Mouse (Mus musculus): ENCODE results near the gene Map3k3. TPM values are rescaled to one million over a fixed set of nuclear protein-coding genes. Genes with fewer than 3 reads are reported as not detected.
A peak's percentile ranks its signal among the peaks of the same experiment; 100 is the strongest.
"Not testable (repeated sequence)": the region's sequence is repeated elsewhere in the genome, so short reads cannot be mapped to it uniquely, and the experiment has no call there.

The Map3k3 gene
- polyA plus RNA-seq, 1 experiment from 2014 or later, result 17.6 TPM

GRCm38 (mm10) chr11:106065923-106066571 lies 18.4 kb upstream of the Map3k3 start, which contains the start of gene Taco1:
Gene Taco1 (plus strand): TSS chr11:106066061.
- Histone ChIP-seq H3K27me3 (ENCODE audit: control insufficient read depth, insufficient read depth, low read length) (no peaks in the 10 kb centered on the region), H3K4me3 (ENCODE audit: low read length) (peak within 1 kb of the TSS; percentile 90), H3K4me2 (ENCODE audit: low read depth, low read length) (peak within 1 kb of the TSS; percentile 84), H3K9ac (ENCODE audit: low read length) (peak within 1 kb of the TSS; percentile 95), H3K27ac (ENCODE audit: low read length) (peak within 1 kb of the TSS; percentile 90), H3K4me1 (ENCODE audit: control insufficient read depth, insufficient read depth, low read length) (peaks cover 8% of the 10 kb centered on the region), H3K36me3 (ENCODE audit: control insufficient read depth, insufficient read depth) (no peaks in the 10 kb centered on the region; the same call in 1 of the 2 replicates), H3K9me3 (replicated peaks; ENCODE audit: control insufficient read depth, low read length) (no peaks in the 10 kb centered on the region)
- ATAC-seq (replicated peaks; ENCODE audit: extremely low read depth, insufficient read depth, low FRiP score), result peak; percentile 96
- under 1% methylated on average over 49 of the region's 49 CpGs for WGBS

DNA sequence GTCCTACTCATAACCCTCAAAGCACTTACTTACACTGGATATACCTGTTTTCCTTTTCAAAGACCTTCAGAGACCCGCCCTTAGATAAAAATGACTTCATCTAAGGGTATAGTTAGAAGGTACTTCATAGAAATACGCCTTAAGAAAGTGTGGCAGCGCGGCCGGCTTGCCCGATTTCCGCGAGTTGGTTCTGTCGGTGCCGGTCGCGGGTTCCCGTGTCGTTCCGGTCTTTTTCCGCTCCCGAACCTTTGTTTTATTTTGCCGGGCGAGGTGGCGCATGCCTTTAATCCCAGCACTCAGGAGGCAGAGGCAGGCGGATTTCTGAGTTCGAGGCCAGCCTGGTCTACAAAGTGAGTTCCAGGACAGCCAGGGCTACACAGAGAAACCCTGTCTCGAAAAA lies 17.8 kb upstream of the Map3k3 start:
- ATAC-seq (replicated peaks; ENCODE audit: extremely low read depth, insufficient read depth, low FRiP score); H3K27me3 ChIP-seq (ENCODE audit: control insufficient read depth, insufficient read depth, low read length); H3K36me3 ChIP-seq (ENCODE audit: control insufficient read depth, insufficient read depth); H3K9me3 ChIP-seq (replicated peaks; ENCODE audit: control insufficient read depth, low read length); H3K4me1 ChIP-seq (ENCODE audit: control insufficient read depth, insufficient read depth, low read length): not testable (repeated sequence)
- Histone ChIP-seq H3K4me2 (ENCODE audit: low read depth, low read length) (peak overlapping the region; percentile 84), H3K4me3 (ENCODE audit: low read length) (peak overlapping the region; percentile 90), H3K27ac (ENCODE audit: low read length) (peak overlapping the region; percentile 90), H3K9ac (ENCODE audit: low read length) (peak overlapping the region; percentile 95)
- 11% methylated on average over 23 of the region's 23 CpGs for WGBS

- Histone ChIP-seq H3K4me3 (ENCODE audit: low read length) (no peak overlapping the region), H3K9ac (ENCODE audit: low read length) (no peak overlapping the region), H3K9me3 (replicated peaks; ENCODE audit: control insufficient read depth, low read length) (no peaks in the 10 kb centered on the region), H3K4me1 (ENCODE audit: control insufficient read depth, insufficient read depth, low read length) (no peaks in the 10 kb centered on the region), H3K27ac (ENCODE audit: low read length) (no peak overlapping the region), H3K27me3 (ENCODE audit: control insufficient read depth, insufficient read depth, low read length) (no peaks in the 10 kb centered on the region), H3K36me3 (ENCODE audit: control insufficient read depth, insufficient read depth) (peaks cover 21% of the 10 kb centered on the region), H3K4me2 (ENCODE audit: low read depth, low read length) (no peak overlapping the region)
- no peak for ATAC-seq (replicated peaks; ENCODE audit: extremely low read depth, insufficient read depth, low FRiP score)
- WGBS, result 85% methylated on average over 3 of the region's 3 CpGs
Measured at GRCm38 (mm10) chr11:106073774-106074173, 10.6 kb upstream of the Map3k3 start.

DNA sequence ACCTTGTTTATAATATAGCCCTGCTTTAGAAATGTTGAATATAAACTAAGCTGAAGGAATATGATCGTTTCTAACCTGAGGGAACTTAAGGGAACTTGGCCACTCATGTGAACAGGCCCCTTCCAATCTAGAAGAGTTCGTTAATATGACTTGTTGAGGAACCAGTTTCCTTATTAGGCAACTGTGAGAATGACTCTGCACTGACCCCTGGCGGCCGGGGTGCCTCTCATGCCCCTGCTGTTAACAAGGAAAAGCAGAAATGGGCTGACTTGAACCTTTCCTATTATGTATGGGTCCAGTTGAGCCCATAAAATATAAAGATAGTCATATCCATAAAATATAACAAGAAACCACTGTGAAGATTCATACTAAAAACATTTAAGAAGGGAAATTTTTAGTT lies 8.1 kb upstream of the Map3k3 start:
- H3K4me2 ChIP-seq (ENCODE audit: low read depth, low read length), result no peak overlapping the region

DNA sequence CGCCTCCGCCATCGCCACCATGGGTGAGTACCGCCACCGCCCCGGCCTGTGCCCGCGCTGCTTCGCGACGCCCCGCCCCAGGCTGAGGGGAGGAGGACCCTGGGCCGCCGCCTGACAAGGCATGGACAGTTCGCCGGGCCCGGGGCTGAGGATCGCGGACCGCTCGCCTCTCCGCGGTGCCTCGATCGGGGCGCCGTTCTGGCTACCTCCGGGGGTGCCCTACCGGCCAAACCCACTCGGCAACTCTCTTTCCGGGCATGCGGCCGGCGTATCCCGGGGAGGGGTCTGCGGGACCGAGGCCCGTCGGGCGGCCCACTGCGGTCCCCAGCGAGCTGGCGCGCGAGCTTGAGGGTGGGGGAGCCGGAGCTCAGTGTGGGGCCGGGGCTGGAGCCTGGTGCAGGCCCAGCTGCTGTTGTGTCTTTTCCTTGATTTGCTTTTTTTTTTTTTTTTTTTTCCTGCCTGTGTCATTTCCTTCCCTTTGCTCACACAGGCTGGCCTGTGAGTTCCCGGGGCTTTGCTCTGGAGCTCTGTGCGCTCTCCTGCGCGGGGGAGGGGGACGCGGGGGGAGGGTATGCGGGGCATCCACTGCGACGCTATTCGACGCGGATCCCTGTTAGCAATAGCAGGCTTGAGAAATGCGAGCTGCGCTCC lies 623 bp downstream of the Map3k3 start:
- no peaks in the 10 kb centered on the region for H3K27me3 ChIP-seq (ENCODE audit: control insufficient read depth, insufficient read depth, low read length)
- ATAC-seq (replicated peaks; ENCODE audit: extremely low read depth, insufficient read depth, low FRiP score), result peak; percentile 74
- H3K4me3 ChIP-seq (ENCODE audit: low read length), result peak overlapping the region; percentile 77
- H3K36me3 ChIP-seq (ENCODE audit: control insufficient read depth, insufficient read depth), result no peaks in the 10 kb centered on the region
- peaks cover 13% of the 10 kb centered on the region for H3K4me1 ChIP-seq (ENCODE audit: control insufficient read depth, insufficient read depth, low read length)
- WGBS, result 0% methylated on average over 53 of the region's 61 CpGs
- H3K27ac ChIP-seq (ENCODE audit: low read length), result peak overlapping the region; percentile 98
- no peaks in the 10 kb centered on the region for H3K9me3 ChIP-seq (replicated peaks; ENCODE audit: control insufficient read depth, low read length)
- H3K9ac ChIP-seq (ENCODE audit: low read length), result peak overlapping the region; percentile 89
- peak overlapping the region; percentile 71 for H3K4me2 ChIP-seq (ENCODE audit: low read depth, low read length)

More for the DNA sequence above, 8.1 kb upstream of the Map3k3 start:
- Histone ChIP-seq H3K9me3 (replicated peaks; ENCODE audit: control insufficient read depth, low read length) (no peaks in the 10 kb centered on the region), H3K27me3 (ENCODE audit: control insufficient read depth, insufficient read depth, low read length) (no peaks in the 10 kb centered on the region), H3K9ac (ENCODE audit: low read length) (no peak overlapping the region), H3K36me3 (ENCODE audit: control insufficient read depth, insufficient read depth) (peaks cover 21% of the 10 kb centered on the region), H3K4me1 (ENCODE audit: control insufficient read depth, insufficient read depth, low read length) (no peaks in the 10 kb centered on the region), H3K27ac (ENCODE audit: low read length) (no peak overlapping the region), H3K4me3 (ENCODE audit: low read length) (no peak overlapping the region)
- WGBS, result 2% methylated on average over 4 of the region's 4 CpGs
- no peak for ATAC-seq (replicated peaks; ENCODE audit: extremely low read depth, insufficient read depth, low FRiP score)

DNA sequence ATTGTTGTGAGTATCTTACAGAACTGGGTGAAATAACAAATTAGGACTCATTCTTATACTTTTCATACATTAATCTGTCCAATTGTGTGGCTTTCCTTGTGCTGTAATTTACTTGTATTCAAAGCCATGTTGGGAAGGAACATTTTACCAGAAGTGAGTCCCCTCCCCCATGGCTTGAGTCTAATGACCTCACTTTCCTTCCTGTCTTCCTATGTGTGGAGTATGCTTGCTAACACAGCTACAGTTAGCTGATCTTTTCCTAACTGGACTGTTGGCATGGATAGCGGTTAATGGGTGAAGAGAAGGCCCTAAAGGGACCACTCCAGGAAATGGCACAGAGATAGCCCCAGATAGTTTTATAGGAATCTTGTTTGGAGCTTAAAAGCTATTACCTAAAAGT lies 13.8 kb downstream of the Map3k3 start:
- H3K4me1 ChIP-seq (ENCODE audit: control insufficient read depth, insufficient read depth, low read length), result peaks cover 2% of the 10 kb centered on the region; the same call in 1 of the 2 replicates
- H3K9me3 ChIP-seq (replicated peaks; ENCODE audit: control insufficient read depth, low read length), result no peaks in the 10 kb centered on the region
- H3K27ac ChIP-seq (ENCODE audit: low read length), result peak overlapping the region; percentile 76
- peak; percentile 78 for ATAC-seq (replicated peaks; ENCODE audit: extremely low read depth, insufficient read depth, low FRiP score)
- H3K4me2 ChIP-seq (ENCODE audit: low read depth, low read length), result no peak overlapping the region
- WGBS, result 53% methylated on average over 1 of the region's 1 CpGs
- no peak overlapping the region for H3K4me3 ChIP-seq (ENCODE audit: low read length)
- no peaks in the 10 kb centered on the region for H3K27me3 ChIP-seq (ENCODE audit: control insufficient read depth, insufficient read depth, low read length)
- H3K36me3 ChIP-seq (ENCODE audit: control insufficient read depth, insufficient read depth), result peaks cover 10% of the 10 kb centered on the region; the same call in 1 of the 2 replicates
- no peak overlapping the region for H3K9ac ChIP-seq (ENCODE audit: low read length)

GRCm38 (mm10) chr11:106102866-106103265 lies 18.5 kb downstream of the Map3k3 start:
- no peak for ATAC-seq (replicated peaks; ENCODE audit: extremely low read depth, insufficient read depth, low FRiP score)

GRCm38 (mm10) chr11:106106047-106106587 lies 21.7 kb downstream of the Map3k3 start:
- no peaks in the 10 kb centered on the region for H3K27me3 ChIP-seq (ENCODE audit: control insufficient read depth, insufficient read depth, low read length)
- no peak overlapping the region for H3K27ac ChIP-seq (ENCODE audit: low read length)
- ATAC-seq (replicated peaks; ENCODE audit: extremely low read depth, insufficient read depth, low FRiP score), result no peak
- H3K36me3 ChIP-seq (ENCODE audit: control insufficient read depth, insufficient read depth), result peaks cover 8% of the 10 kb centered on the region; the same call in 1 of the 2 replicates
- H3K9me3 ChIP-seq (replicated peaks; ENCODE audit: control insufficient read depth, low read length), result no peaks in the 10 kb centered on the region
- H3K4me2 ChIP-seq (ENCODE audit: low read depth, low read length), result no peak overlapping the region
- 68% methylated on average over 8 of the region's 8 CpGs for WGBS
- no peaks in the 10 kb centered on the region for H3K4me1 ChIP-seq (ENCODE audit: control insufficient read depth, insufficient read depth, low read length)
- no peak overlapping the region for H3K4me3 ChIP-seq (ENCODE audit: low read length)
- H3K9ac ChIP-seq (ENCODE audit: low read length), result no peak overlapping the region

More at GRCm38 (mm10) chr11:106102866-106103265, 18.5 kb downstream of the Map3k3 start:
- Histone ChIP-seq H3K4me3 (ENCODE audit: low read length) (no peak overlapping the region), H3K9ac (ENCODE audit: low read length) (no peak overlapping the region), H3K36me3 (ENCODE audit: control insufficient read depth, insufficient read depth) (peaks cover 10% of the 10 kb centered on the region; the same call in 1 of the 2 replicates), H3K27ac (ENCODE audit: low read length) (no peak overlapping the region), H3K9me3 (replicated peaks; ENCODE audit: control insufficient read depth, low read length) (no peaks in the 10 kb centered on the region), H3K4me2 (ENCODE audit: low read depth, low read length) (no peak overlapping the region), H3K27me3 (ENCODE audit: control insufficient read depth, insufficient read depth, low read length) (no peaks in the 10 kb centered on the region), H3K4me1 (ENCODE audit: control insufficient read depth, insufficient read depth, low read length) (peaks cover 2% of the 10 kb centered on the region; the same call in 1 of the 2 replicates)
- 89% methylated on average over 3 of the region's 3 CpGs for WGBS

DNA sequence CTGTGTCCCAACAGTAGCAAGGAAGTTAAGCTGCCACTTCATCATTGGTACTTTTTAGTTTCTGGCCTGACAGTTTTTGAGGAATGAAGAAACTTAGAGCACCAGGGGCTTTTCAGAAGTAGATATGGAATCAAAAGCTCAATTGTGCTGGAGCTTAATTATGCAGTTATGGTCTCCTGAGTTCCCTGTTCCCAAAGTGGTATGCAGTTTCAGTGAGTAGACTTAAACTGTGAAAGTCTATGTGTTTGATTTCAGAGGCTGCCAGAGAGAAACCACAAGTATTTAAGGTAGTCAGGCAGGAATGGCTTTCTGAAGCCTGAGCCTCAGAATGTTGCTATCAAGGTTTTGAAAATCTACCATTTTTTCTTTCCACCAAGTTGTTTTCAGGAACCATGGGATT lies 27.3 kb downstream of the Map3k3 start:
- Histone ChIP-seq H3K36me3 (ENCODE audit: control insufficient read depth, insufficient read depth) (peaks cover 15% of the 10 kb centered on the region; the same call in 1 of the 2 replicates), H3K27me3 (ENCODE audit: control insufficient read depth, insufficient read depth, low read length) (no peaks in the 10 kb centered on the region), H3K4me3 (ENCODE audit: low read length) (no peak overlapping the region), H3K9me3 (replicated peaks; ENCODE audit: control insufficient read depth, low read length) (no peaks in the 10 kb centered on the region), H3K9ac (ENCODE audit: low read length) (no peak overlapping the region), H3K4me1 (ENCODE audit: control insufficient read depth, insufficient read depth, low read length) (no peaks in the 10 kb centered on the region), H3K27ac (ENCODE audit: low read length) (no peak overlapping the region), H3K4me2 (ENCODE audit: low read depth, low read length) (no peak overlapping the region)
- no peak for ATAC-seq (replicated peaks; ENCODE audit: extremely low read depth, insufficient read depth, low FRiP score)

Data from heart, embryonic 16.5 days (tissue).